Mouse (Mus musculus) MEL (cell line): ENCODE measurements at regions not wholly inside any gene's neighbourhood (a gene's known extent, or its start where the extent isn't known, plus 50 kb on each side); places are given as distances from the start of the nearest gene placed in this dataset.

ENCODE experiments used
- DNase-seq: peaks from one replicate; pipeline ENCODE4 v3.0.0; 2011; ENCODE audit warnings: low read depth, low spot score
- H3K27ac ChIP-seq: 2 replicates; pipeline ENCODE4 v1.5.1; 2012; ENCODE audit warnings: low read depth, mild to moderate bottlenecking, control low read depth, low read length, moderate library complexity; ENCODE audit not compliant: control insufficient read depth
- H3K27me3 ChIP-seq, 2 experiments: fragments of 150-350 bp in 1 of 2; sonication (generic) in 1 of 2; 2 replicates each; pipeline ENCODE4 v1.6.1; 2012; ENCODE audit warnings: low read length in 2 of 2, mild to moderate bottlenecking in 2 of 2, improper control_type of control experiment in 1 of 2, moderate library complexity in 1 of 2; ENCODE audit not compliant: insufficient read depth in 2 of 2, control insufficient read depth in 1 of 2
- H3K36me3 ChIP-seq, 2 experiments: 2 replicates each; pipeline ENCODE4 v1.6.1; 2012 to 2014; ENCODE audit warnings: low read length in 2 of 2, improper control_type of control experiment in 1 of 2, inconsistent platforms in 1 of 2, mild to moderate bottlenecking in 1 of 2; ENCODE audit not compliant: insufficient read depth in 2 of 2, control insufficient read depth in 1 of 2
- H3K4me1 ChIP-seq, 2 experiments: fragments of 150-350 bp in 1 of 2; sonication (generic) in 1 of 2; 2 replicates each; pipeline ENCODE4 v1.6.1; 2012; ENCODE audit warnings: low read length in 2 of 2, improper control_type of control experiment in 1 of 2, mild to moderate bottlenecking in 1 of 2; ENCODE audit not compliant: insufficient read depth in 2 of 2, control insufficient read depth in 1 of 2
- H3K4me3 ChIP-seq, 2 experiments: fragments of 150-350 bp in 1 of 2; sonication (generic) in 1 of 2; 2 replicates each; pipeline ENCODE4 v1.5.1; 2012; ENCODE audit warnings: low read depth in 2 of 2, low read length in 2 of 2, mild to moderate bottlenecking in 2 of 2, moderate library complexity in 2 of 2, control low read depth in 1 of 2, improper control_type of control experiment in 1 of 2; ENCODE audit not compliant: control insufficient read depth in 1 of 2, insufficient read depth in 1 of 2
- H3K79me2 ChIP-seq: 2 replicates; pipeline ENCODE4 v1.6.1; 2012; ENCODE audit warnings: mild to moderate bottlenecking, low read length, moderate library complexity; ENCODE audit not compliant: control insufficient read depth, poor library complexity, insufficient read depth
- H3K9ac ChIP-seq: 2 replicates; pipeline ENCODE4 v1.6.1; 2012; ENCODE audit warnings: low read depth, mild to moderate bottlenecking, control low read depth, low read length, moderate library complexity; ENCODE audit not compliant: control insufficient read depth, poor library complexity, severe bottlenecking
- H3K9me3 ChIP-seq: fragments of 150-350 bp; sonication (generic); replicated peaks from 2 replicates; pipeline ENCODE4 v1.6.1; 2012; ENCODE audit warnings: mild to moderate bottlenecking, low read length, improper control_type of control experiment, moderate library complexity; ENCODE audit not compliant: insufficient read depth
- CHD1 ChIP-seq: IDR thresholded peaks from 2 replicates; pipeline ENCODE4 v1.6.1; 2012; ENCODE audit warnings: low read depth, mild to moderate bottlenecking, inconsistent platforms, low read length, improper control_type of control experiment
- CTCF ChIP-seq, 3 experiments: IDR thresholded peaks in 2 of 3; conservative IDR thresholded peaks in 1 of 3; 2 replicates each; pipeline ENCODE4 v1.5.1; 2011 to 2012; ENCODE audit warnings: low read length in 3 of 3, low read depth in 2 of 3, mild to moderate bottlenecking in 2 of 3, improper control_type of control experiment in 1 of 3, inconsistent platforms in 1 of 3, mixed read lengths in 1 of 3, moderate library complexity in 1 of 3; ENCODE audit not compliant: control insufficient read depth in 1 of 3, insufficient read depth in 1 of 3, poor library complexity in 1 of 3, severe bottlenecking in 1 of 3
- ELF1 ChIP-seq: IDR thresholded peaks from 2 replicates; pipeline ENCODE4 v1.6.1; 2014; ENCODE audit warnings: low read depth, mild to moderate bottlenecking, inconsistent platforms, low read length, improper control_type of control experiment, moderate library complexity
- GABPA ChIP-seq: IDR thresholded peaks from 2 replicates; pipeline ENCODE4 v1.6.1; 2012; ENCODE audit warnings: low read depth, mild to moderate bottlenecking, inconsistent platforms, low read length, improper control_type of control experiment, moderate library complexity
- GATA1 ChIP-seq: IDR thresholded peaks from 2 replicates; pipeline ENCODE4 v1.6.1; 2011; ENCODE audit warnings: low read depth, low read length, improper control_type of control experiment
- MAFK ChIP-seq: IDR thresholded peaks from 2 replicates; pipeline ENCODE4 v1.6.1; 2011; ENCODE audit warnings: low read depth, mild to moderate bottlenecking, low read length, improper control_type of control experiment, borderline replicate concordance
- MEF2A ChIP-seq: IDR thresholded peaks from 2 replicates; pipeline ENCODE4 v1.6.1; 2014; ENCODE audit warnings: low read depth, mild to moderate bottlenecking, inconsistent platforms, low read length, improper control_type of control experiment; ENCODE audit not compliant: poor library complexity, insufficient replicate concordance, severe bottlenecking; ENCODE audit errors: extremely low read depth
- MXI1 ChIP-seq: IDR thresholded peaks from 2 replicates; pipeline ENCODE4 v1.6.1; 2011; ENCODE audit warnings: mild to moderate bottlenecking, low read depth, low read length, improper control_type of control experiment
- NRF1 ChIP-seq: IDR thresholded peaks from 2 replicates; pipeline ENCODE4 v1.6.1; 2014; ENCODE audit warnings: low read depth, mild to moderate bottlenecking, inconsistent platforms, low read length, improper control_type of control experiment, moderate library complexity; ENCODE audit not compliant: poor library complexity, insufficient read depth, severe bottlenecking
- POLR2AphosphoS2 ChIP-seq: IDR thresholded peaks from 2 replicates; pipeline ENCODE4 v1.6.1; 2011; ENCODE audit warnings: low read length, improper control_type of control experiment
- POLR2AphosphoS5 ChIP-seq: IDR thresholded peaks from 2 replicates; pipeline ENCODE4 v1.6.1; 2012; ENCODE audit warnings: low read depth, borderline replicate concordance, mild to moderate bottlenecking, inconsistent platforms, low read length, moderate library complexity, mixed read lengths
- RAD21 ChIP-seq: IDR thresholded peaks from 2 replicates; pipeline ENCODE4 v1.6.1; 2011; ENCODE audit warnings: mild to moderate bottlenecking, low read depth, low read length, improper control_type of control experiment
- SIN3A ChIP-seq: IDR thresholded peaks from 2 replicates; pipeline ENCODE4 v1.6.1; 2012; ENCODE audit warnings: low read length, improper control_type of control experiment, inconsistent platforms
- TAL1 ChIP-seq: IDR thresholded peaks from 2 replicates; pipeline ENCODE4 v1.6.1; 2012; ENCODE audit warnings: mild to moderate bottlenecking, inconsistent platforms, low read length, moderate library complexity, mixed read lengths
- TBP ChIP-seq: IDR thresholded peaks from 2 replicates; pipeline ENCODE4 v1.8.0; 2011; ENCODE audit warnings: low read depth, low read length, improper control_type of control experiment
- TCF12 ChIP-seq: IDR thresholded peaks from 2 replicates; pipeline ENCODE4 v1.6.1; 2014; ENCODE audit warnings: low read depth, mild to moderate bottlenecking, inconsistent platforms, low read length, improper control_type of control experiment, moderate library complexity
- USF1 ChIP-seq: IDR thresholded peaks from 2 replicates; pipeline ENCODE4 v1.6.1; 2014; ENCODE audit warnings: low read depth, mild to moderate bottlenecking, inconsistent platforms, low read length, improper control_type of control experiment, moderate library complexity
- ZKSCAN1 ChIP-seq: IDR thresholded peaks from 2 replicates; pipeline ENCODE4 v1.6.1; 2012; ENCODE audit warnings: low read depth, mild to moderate bottlenecking, inconsistent platforms, low read length, improper control_type of control experiment, moderate library complexity
- ZNF384 ChIP-seq: IDR thresholded peaks from 2 replicates; pipeline ENCODE4 v1.6.1; 2012; ENCODE audit warnings: low read depth, mild to moderate bottlenecking, inconsistent platforms, low read length, improper control_type of control experiment

DNA sequence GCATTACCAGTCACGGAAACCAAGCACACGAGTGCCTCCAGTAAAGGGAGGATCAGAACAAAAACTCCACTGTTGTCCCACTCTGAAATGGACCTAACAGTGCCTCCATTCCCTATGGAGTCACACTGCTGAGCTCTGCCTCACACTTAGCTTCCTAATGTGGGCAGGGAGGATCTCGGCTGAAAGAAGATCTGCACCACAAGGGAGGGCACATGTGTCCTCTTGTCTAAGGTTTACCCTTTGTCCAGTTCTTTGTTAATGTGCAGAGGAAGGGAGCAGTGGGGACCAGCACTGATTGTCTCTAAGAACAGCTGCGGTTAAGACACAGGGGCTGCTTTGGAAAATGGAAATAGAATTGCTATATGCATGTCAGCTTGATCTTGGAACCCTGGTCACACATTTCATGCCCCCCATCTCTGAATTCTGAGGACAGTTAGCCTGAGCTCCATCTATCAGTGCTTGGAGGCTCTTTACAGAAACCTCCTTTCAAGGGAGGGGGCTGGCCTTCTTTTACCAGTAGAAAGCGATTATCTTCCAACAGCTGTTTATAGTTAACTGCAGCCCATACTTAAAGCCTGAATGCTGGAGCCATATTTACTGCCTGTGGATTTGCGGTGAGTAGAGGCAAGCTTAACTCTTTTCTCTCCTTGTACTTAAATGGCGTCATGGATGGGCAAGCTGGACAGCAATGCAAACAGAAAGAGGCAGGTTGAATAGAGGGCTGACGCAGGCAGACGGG lies 485.5 kb upstream of the Cdh11 start:
- Histone ChIP-seq H3K36me3 (no peaks in the 10 kb centered on the region), H3K79me2 (no peaks in the 10 kb centered on the region), H3K9me3 (no peaks in the 10 kb centered on the region), H3K27me3 (no peaks in the 10 kb centered on the region), H3K4me1 (no peaks in the 10 kb centered on the region), H3K27ac (no peak overlapping the region), H3K9ac (no peak overlapping the region), H3K4me3 (no peak overlapping the region)
- no peak for DNase-seq
- TF ChIP-seq SIN3A: no peak
- TF ChIP-seq MXI1: no peak
- no peak for TF ChIP-seq POLR2AphosphoS5
- no peak for TF ChIP-seq ZKSCAN1
- no peak for TF ChIP-seq CHD1
- no peak for TF ChIP-seq POLR2AphosphoS2
- TF ChIP-seq ZNF384: no peak
- no peak for TF ChIP-seq RAD21
- TF ChIP-seq GABPA: no peak
- TF ChIP-seq GATA1: no peak
- TF ChIP-seq MAFK: no peak
- TF ChIP-seq NRF1: no peak
- no peak for TF ChIP-seq TBP
- TF ChIP-seq TCF12: no peak
- no peak for TF ChIP-seq ELF1
- no peak for TF ChIP-seq MEF2A
- TF ChIP-seq TAL1: no peak
- no peak for TF ChIP-seq CTCF (IDR thresholded peaks at IDR 0.05 in 2 of 3, conservative IDR thresholded peaks at IDR 0.05 in 1 of 3; ENCODE audit: control insufficient read depth in 1 of 3, insufficient read depth in 1 of 3, low read depth in 2 of 3, low read length in 3 of 3, poor library complexity in 1 of 3, severe bottlenecking in 1 of 3)

GRCm38 (mm10) chr8:103272305-103273079 lies 487.1 kb upstream of the Cdh11 start:
- no peaks in the 10 kb centered on the region for H3K36me3 ChIP-seq
- no peak overlapping the region for H3K4me3 ChIP-seq
- no peak overlapping the region for H3K9ac ChIP-seq
- no peaks in the 10 kb centered on the region for H3K9me3 ChIP-seq
- H3K4me1 ChIP-seq: no peaks in the 10 kb centered on the region
- H3K27ac ChIP-seq: no peak overlapping the region
- H3K27me3 ChIP-seq: no peaks in the 10 kb centered on the region
- TF ChIP-seq USF1: no peak
- TF ChIP-seq MXI1: no peak
- TF ChIP-seq NRF1: no peak
- TF ChIP-seq CTCF (IDR thresholded peaks at IDR 0.05 in 2 of 3, conservative IDR thresholded peaks at IDR 0.05 in 1 of 3; ENCODE audit: control insufficient read depth in 1 of 3, insufficient read depth in 1 of 3, low read depth in 2 of 3, low read length in 3 of 3, poor library complexity in 1 of 3, severe bottlenecking in 1 of 3): no peak
- no peak for DNase-seq
- no peaks in the 10 kb centered on the region for H3K79me2 ChIP-seq
